Mouse (Mus musculus): ENCODE data around the gene Kcp. TPM values are rescaled to one million over a fixed set of nuclear protein-coding genes. Genes with fewer than 3 reads are reported as not detected.

The Kcp gene
- 24.4 and 39.2 TPM in 2 replicates for polyA plus RNA-seq (2012; rRNA removed; ENCODE audit: low replicate concordance)

GRCm38 (mm10) chr6:29507447-29508309 lies at the start of gene Kcp:
Gene Kcp, minus strand, starts transcription at chr6:29507952.

GRCm38 (mm10) chr6:29526281-29527251 lies 18.8 kb upstream of the Kcp start, which contains the start of gene Irf5:
Gene Irf5, plus strand, starts transcription at chr6:29526625.

GRCm38 (mm10) chr6:29471137-29471536 lies 36.6 kb downstream of the Kcp start, which contains the start of gene Atp6v1fnb:
Gene Atp6v1fnb, plus strand, starts transcription at chr6:29471437.

GRCm38 (mm10) chr6:29467583-29468354 lies 40.0 kb downstream of the Kcp start, which contains the start of gene Atp6v1f:
Gene Atp6v1f, plus strand, starts transcription at chr6:29467718.

GRCm38 (mm10) chr6:29433038-29433803 lies 74.5 kb downstream of the Kcp start, which contains the start of gene Flnc:
Gene Flnc, plus strand, starts transcription at chr6:29433256.

Other genes with a start within 250 kb of the Kcp start
- 25.1 and 26.1 TPM in 2 replicates for gene Hilpda, start 235.5 kb downstream of the Kcp start, polyA plus RNA-seq (2012; rRNA removed; ENCODE audit: low replicate concordance)
- gene Fam71f2, start 228.4 kb downstream of the Kcp start, polyA plus RNA-seq (2012; rRNA removed; ENCODE audit: low replicate concordance): 1.6 and 1.7 TPM in 2 replicates
- gene Fam71f1, start 188.8 kb downstream of the Kcp start, polyA plus RNA-seq (2012; rRNA removed; ENCODE audit: low replicate concordance): not detected in 2 replicates
- 125 and 141 TPM in 2 replicates for gene Calu, start 159.9 kb downstream of the Kcp start, polyA plus RNA-seq (2012; rRNA removed; ENCODE audit: low replicate concordance)
- gene Opn1sw, start 119.5 kb downstream of the Kcp start, polyA plus RNA-seq (2012; rRNA removed; ENCODE audit: low replicate concordance): 2.0 TPM in 1 of 2 replicates, not detected in the other
- 1.2 and 19.6 TPM in 2 replicates for gene Ccdc136, start 111.6 kb downstream of the Kcp start, polyA plus RNA-seq (2012; rRNA removed; ENCODE audit: low replicate concordance)
- 5.5 and 55.5 TPM in 2 replicates for gene Flnc, start 74.7 kb downstream of the Kcp start, polyA plus RNA-seq (2012; rRNA removed; ENCODE audit: low replicate concordance)
- 274 and 278 TPM in 2 replicates for gene Atp6v1f, start 40.2 kb downstream of the Kcp start, polyA plus RNA-seq (2012; rRNA removed; ENCODE audit: low replicate concordance)
- 0.28 TPM in 1 of 2 replicates, not detected in the other for gene Atp6v1fnb, start 36.5 kb downstream of the Kcp start, polyA plus RNA-seq (2012; rRNA removed; ENCODE audit: low replicate concordance)
- gene Irf5, start 18.7 kb upstream of the Kcp start, polyA plus RNA-seq (2012; rRNA removed; ENCODE audit: low replicate concordance): 20.7 and 27.3 TPM in 2 replicates
- gene Tnpo3, start 101.9 kb upstream of the Kcp start, polyA plus RNA-seq (2012; rRNA removed; ENCODE audit: low replicate concordance): 52.0 and 55.6 TPM in 2 replicates
- gene Tspan33, start 186.3 kb upstream of the Kcp start, polyA plus RNA-seq (2012; rRNA removed; ENCODE audit: low replicate concordance): 2.0 and 4.3 TPM in 2 replicates
- gene Smo, start 227.6 kb upstream of the Kcp start, polyA plus RNA-seq (2012; rRNA removed; ENCODE audit: low replicate concordance): 42.6 and 114 TPM in 2 replicates